Mouse (Mus musculus): ENCODE measurements at regions not wholly inside any gene's neighbourhood (a gene's known extent, or its start where the extent isn't known, plus 50 kb on each side); places are given as distances from the start of the nearest gene placed in this dataset.

DNA sequence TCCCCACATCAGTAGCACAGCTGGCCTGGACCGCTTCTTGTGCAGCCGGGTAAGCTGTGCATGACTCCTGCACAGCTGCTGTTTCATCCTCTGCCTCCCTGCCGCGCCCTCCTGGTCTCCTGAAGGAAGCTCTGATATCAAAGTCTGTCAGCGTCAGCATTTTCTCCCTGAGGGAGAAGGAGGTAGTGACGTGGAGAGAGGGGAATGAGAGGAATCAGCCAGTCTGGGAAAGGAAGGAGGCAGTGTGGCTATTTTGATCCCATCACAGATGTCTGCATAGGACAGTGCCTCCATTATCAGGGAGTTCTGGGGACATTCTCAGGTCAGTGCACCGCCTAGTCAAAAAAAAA, 62.6 kb upstream of the Eml4 start:
- TF ChIP-seq CTCF (IDR thresholded peaks at IDR 0.05; ENCODE audit: low read depth) (no peak), EP300 (IDR thresholded peaks at IDR 0.05; ENCODE audit: low read depth) (no peak)

Measured in liver, embryonic 14.5 days (tissue).